Mouse (Mus musculus): ENCODE data around the gene Gm14327. TPM values are rescaled to one million over a fixed set of nuclear protein-coding genes. Genes with fewer than 3 reads are reported as not detected.
A peak's percentile ranks its signal among the peaks of the same experiment; 100 is the strongest.
"Not testable (repeated sequence)": the region's sequence is repeated elsewhere in the genome, so short reads cannot be mapped to it uniquely, and the experiment has no call there.

The Gm14327 gene
- polyA plus RNA-seq (2016; fragmentation: Nextera tagmentation; extraction: Ambion mirVana), result 1.7 and 2.3 TPM in 2 replicates

DNA sequence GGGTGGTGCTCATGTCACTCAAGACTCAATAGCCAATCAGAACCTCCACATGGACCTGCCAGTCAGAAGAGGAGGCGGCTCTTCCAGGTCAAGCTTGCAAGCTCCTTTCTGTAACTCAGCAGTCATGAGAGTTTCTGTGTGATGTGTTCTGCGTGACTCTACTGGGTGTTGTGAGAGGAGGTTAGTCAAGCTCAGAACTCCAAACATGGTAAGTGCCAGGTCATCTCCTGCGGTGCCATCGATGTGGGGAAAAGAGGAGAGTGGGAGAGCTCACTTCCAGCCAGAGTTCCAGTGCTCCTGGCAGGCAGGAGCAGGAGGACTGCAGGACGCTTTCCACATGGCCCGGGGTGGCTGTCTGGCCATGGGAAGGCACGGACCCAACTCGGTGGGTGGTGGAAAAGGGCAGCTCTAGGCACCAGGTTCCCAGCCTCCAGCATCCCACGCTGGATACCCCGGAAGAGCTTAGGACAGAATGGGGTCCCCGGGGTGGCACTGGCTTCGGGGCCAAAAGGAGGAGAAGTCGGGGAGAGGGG is at the start of gene Gm14327:
Gene Gm14327 (plus strand): TSS at position 51 of the 533 bp plus-strand sequence.
- H3K4me1 ChIP-seq; ATAC-seq (ENCODE audit: low FRiP score, low read depth); H3K9me3 ChIP-seq; H3K9ac ChIP-seq (replicated peaks); H3K36me3 ChIP-seq; H3K4me2 ChIP-seq (replicated peaks); H3K27ac ChIP-seq (replicated peaks); H3K27me3 ChIP-seq: not testable (repeated sequence)
- peak within 1 kb of the TSS; percentile 12; the same call in 1 of the 2 replicates for H3K4me3 ChIP-seq
- 56% methylated on average over 10 of the region's 13 CpGs for WGBS

DNA sequence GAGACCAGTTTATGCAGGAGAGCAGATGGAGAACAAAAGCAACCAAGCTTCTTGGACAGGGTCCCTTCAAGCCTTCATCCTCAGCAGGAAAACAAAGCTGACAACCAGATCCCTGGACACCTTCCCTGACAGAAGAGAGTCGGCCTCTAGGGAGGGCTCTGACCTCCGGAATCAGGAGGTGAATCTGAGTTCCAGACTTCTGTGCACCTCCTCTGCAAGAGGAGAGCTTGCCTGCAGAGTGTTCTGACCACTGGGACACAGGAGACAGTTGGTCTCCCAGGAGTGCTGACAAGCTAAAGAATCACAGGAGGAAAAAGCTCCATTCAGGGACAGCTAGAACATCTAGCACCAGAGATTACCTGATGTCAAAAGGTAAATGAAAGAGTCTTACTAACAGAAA is 34.6 kb upstream of the Gm14327 start:
- H3K27ac ChIP-seq (replicated peaks); H3K9me3 ChIP-seq; H3K4me2 ChIP-seq (replicated peaks); H3K36me3 ChIP-seq; H3K27me3 ChIP-seq; H3K9ac ChIP-seq (replicated peaks); H3K4me1 ChIP-seq; ATAC-seq (ENCODE audit: low FRiP score, low read depth); H3K4me3 ChIP-seq: not testable (repeated sequence)
- WGBS, result 90% methylated on average over 2 of the region's 2 CpGs

DNA sequence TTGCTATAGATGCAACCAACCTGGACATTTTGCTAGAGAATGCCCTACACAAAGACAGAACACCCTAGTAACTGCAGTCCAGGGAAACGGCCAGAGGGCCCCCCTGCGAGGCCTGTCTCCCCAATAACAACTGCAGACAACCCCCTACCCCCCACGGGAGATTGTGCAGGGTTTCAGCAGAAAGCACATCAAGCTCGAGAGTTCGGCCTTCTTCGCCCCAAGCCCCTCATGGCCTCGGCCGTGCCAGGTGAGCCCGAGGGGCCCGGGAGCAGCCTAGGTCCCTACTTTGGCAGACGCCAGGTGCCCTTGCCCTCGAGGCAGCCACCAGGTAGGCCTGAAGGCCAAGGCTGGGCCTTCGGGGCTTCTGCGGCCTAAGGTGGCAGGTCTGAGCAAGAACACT is 9.2 kb upstream of the Gm14327 start:
- H3K27me3 ChIP-seq; H3K36me3 ChIP-seq; H3K4me1 ChIP-seq; H3K4me3 ChIP-seq; H3K4me2 ChIP-seq (replicated peaks); H3K9me3 ChIP-seq; ATAC-seq (ENCODE audit: low FRiP score, low read depth); H3K27ac ChIP-seq (replicated peaks); H3K9ac ChIP-seq (replicated peaks): not testable (repeated sequence)
- 89% methylated on average over 11 of the region's 14 CpGs for WGBS

DNA sequence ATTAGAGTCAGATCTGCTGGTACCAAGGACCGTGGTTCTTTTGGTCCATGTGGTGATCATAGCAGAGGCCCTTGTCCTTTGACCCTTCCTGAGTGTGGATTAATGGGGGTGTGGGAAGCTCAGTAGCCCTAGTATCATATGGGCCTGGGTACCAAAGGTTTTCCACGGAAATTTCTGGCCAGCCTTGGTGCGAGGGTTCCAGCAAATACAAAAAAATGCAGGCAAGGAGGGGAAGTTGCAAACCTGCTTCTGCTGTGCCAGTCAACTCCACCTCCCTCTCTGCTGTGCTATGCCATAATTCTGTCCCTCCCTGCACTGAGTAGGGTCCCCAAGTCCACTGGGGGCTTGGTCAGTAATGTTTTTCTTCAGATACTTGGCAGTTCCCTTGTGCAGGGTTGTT is 1.3 kb downstream of the Gm14327 start:
- H3K4me3 ChIP-seq; H3K36me3 ChIP-seq; H3K9ac ChIP-seq (replicated peaks); H3K4me2 ChIP-seq (replicated peaks); H3K27ac ChIP-seq (replicated peaks); H3K9me3 ChIP-seq; H3K4me1 ChIP-seq; ATAC-seq (ENCODE audit: low FRiP score, low read depth); H3K27me3 ChIP-seq: not testable (repeated sequence)
- WGBS, result 89% methylated on average over 2 of the region's 3 CpGs

DNA sequence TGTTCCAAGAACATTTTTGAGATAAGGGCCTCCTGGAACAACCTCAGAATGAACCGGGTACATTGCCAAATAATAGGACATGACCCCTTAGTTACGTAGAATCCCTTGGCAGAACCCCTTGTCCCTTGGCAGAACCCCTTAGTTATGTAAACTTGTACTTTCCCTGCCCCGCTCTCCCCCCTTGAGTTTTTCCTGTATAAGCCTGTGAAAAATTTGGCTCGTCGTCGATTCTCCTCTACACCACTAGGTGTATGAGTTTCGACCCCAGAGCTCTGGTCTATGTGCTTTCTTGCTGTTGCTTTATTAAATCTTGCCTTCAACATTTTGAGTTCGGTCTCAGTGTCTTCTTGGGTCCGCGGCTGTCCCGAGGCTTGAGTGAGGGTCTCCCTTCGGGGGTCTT is 6.4 kb downstream of the Gm14327 start:
- H3K4me3 ChIP-seq; H3K4me2 ChIP-seq (replicated peaks); ATAC-seq (ENCODE audit: low FRiP score, low read depth); H3K4me1 ChIP-seq; H3K27ac ChIP-seq (replicated peaks); H3K9me3 ChIP-seq; H3K27me3 ChIP-seq; H3K9ac ChIP-seq (replicated peaks); H3K36me3 ChIP-seq: not testable (repeated sequence)
- 100% methylated on average over 3 of the region's 12 CpGs for WGBS

DNA sequence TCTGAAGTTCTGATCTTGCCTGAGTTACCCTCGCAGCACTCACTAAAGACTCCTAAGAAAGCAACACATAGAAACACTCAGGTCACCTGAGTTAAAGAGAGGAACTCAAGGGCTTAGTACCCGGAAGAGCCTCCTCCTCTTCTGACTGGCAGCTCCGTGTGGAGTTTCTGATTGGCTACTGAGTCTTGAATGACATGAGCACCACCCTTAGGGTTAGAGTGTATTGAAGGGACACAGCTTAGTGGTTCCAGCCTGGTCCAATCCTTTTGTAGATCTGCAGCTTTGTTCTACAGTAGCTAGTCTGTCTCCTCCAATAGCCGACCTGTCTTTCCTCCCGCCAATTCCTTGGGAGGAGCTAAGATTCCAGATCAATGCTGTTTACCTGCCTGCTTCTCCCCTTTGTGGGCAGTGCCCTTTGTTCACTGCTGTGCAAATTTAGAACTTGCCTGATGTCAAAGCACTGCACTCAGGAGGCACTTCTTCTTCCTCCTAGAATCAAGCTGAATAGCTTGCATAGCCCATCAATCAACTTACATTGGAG is 28.7 kb downstream of the Gm14327 start, which contains the start of gene Zfp972:
Gene Zfp972 (minus strand): TSS at position 51 of the 541 bp plus-strand sequence.
- not testable (repeated sequence) for ATAC-seq (ENCODE audit: low FRiP score, low read depth); H3K27ac ChIP-seq (replicated peaks); H3K4me3 ChIP-seq; H3K4me1 ChIP-seq; H3K36me3 ChIP-seq; H3K27me3 ChIP-seq; H3K9ac ChIP-seq (replicated peaks); H3K9me3 ChIP-seq; H3K4me2 ChIP-seq (replicated peaks)
- 62% methylated on average over 3 of the region's 5 CpGs for WGBS

Other genes with a start within 250 kb of the Gm14327 start
- gene Gm14322, start 137.8 kb upstream of the Gm14327 start, polyA plus RNA-seq (2016; fragmentation: Nextera tagmentation; extraction: Ambion mirVana), result 5.7 and 7.2 TPM in 2 replicates
- 38.9 and 39.1 TPM in 2 replicates for gene Gm14325, start 56.8 kb upstream of the Gm14327 start, polyA plus RNA-seq (2016; fragmentation: Nextera tagmentation; extraction: Ambion mirVana)
- 0.82 TPM in 1 of 2 replicates, not detected in the other for gene Zfp972, start 28.5 kb downstream of the Gm14327 start, polyA plus RNA-seq (2016; fragmentation: Nextera tagmentation; extraction: Ambion mirVana)
- gene Gm14326, start 60.2 kb downstream of the Gm14327 start, polyA plus RNA-seq (2016; fragmentation: Nextera tagmentation; extraction: Ambion mirVana), result 14.4 and 15.8 TPM in 2 replicates
- 11.2 and 14.1 TPM in 2 replicates for gene Zfp971, start 126.2 kb downstream of the Gm14327 start, polyA plus RNA-seq (2016; fragmentation: Nextera tagmentation; extraction: Ambion mirVana)
- 13.7 and 13.8 TPM in 2 replicates for gene Zfp931, start 181.4 kb downstream of the Gm14327 start, polyA plus RNA-seq (2016; fragmentation: Nextera tagmentation; extraction: Ambion mirVana)
- 19.1 and 20.0 TPM in 2 replicates for gene Phactr3, start 221.9 kb downstream of the Gm14327 start, polyA plus RNA-seq (2016; fragmentation: Nextera tagmentation; extraction: Ambion mirVana)